In genomic region chr7:78575556-78575955, GRCm38 (mm10) we compare ENCODE assay signal across 12 mouse cellular contexts.
A peak's percentile ranks its signal among the peaks of the same experiment; 100 is the strongest.
DNase-seq lines count a peak whose midpoint lies in the region; ATAC-seq lines count a peak whose summit lies in the region.
"Had no signal": no experiment of that assay in that cellular context is flagged by ENCODE, and none has a peak within 500 bp of the region (broad histone marks: within the 10 kb centered on the region; RNA-seq: fewer than 3 reads in every experiment).

No protein-coding gene starts in this region.

- H3K9me3 ChIP-seq in forebrain, embryonic 15.5 days, result no peaks in the 10 kb centered on the region
- H3K9me3 ChIP-seq in midbrain, embryonic 13.5 days, result no peaks in the 10 kb centered on the region

- H3K27me3 ChIP-seq in forebrain, embryonic 15.5 days, result no peaks in the 10 kb centered on the region
- H3K27me3 ChIP-seq in midbrain, embryonic 13.5 days, result peaks cover 30% of the 10 kb centered on the region

- no peaks in the 10 kb centered on the region for H3K36me3 ChIP-seq in forebrain, embryonic 15.5 days
- no peaks in the 10 kb centered on the region for H3K36me3 ChIP-seq in midbrain, embryonic 13.5 days

- no peak for ATAC-seq in forebrain, embryonic 15.5 days (replicated peaks)
- ATAC-seq in midbrain, embryonic 13.5 days, result no peak
- ATAC-seq: Patski had no signal

- peak; percentile 43 for DNase-seq in cerebellum, adult 8-10 months
- no peak for DNase-seq in cerebellum, adult 11 months
- no peak for DNase-seq in lung, postnatal 4 days
- no peak for DNase-seq in layer of hippocampus, adult 8-10 months (ENCODE audit: low spot score in 2 of 2)
- no peak for DNase-seq in heart, adult 9 months (ENCODE audit: low spot score in 2 of 2)
- DNase-seq: kidney, postnatal 4 days had no signal

- H3K4me2 ChIP-seq in forebrain, embryonic 15.5 days (replicated peaks), result peak overlapping the region; percentile 68
- H3K4me2 ChIP-seq in midbrain, embryonic 13.5 days (replicated peaks), result peak overlapping the region; percentile 88
- H3K4me2 ChIP-seq: heart, embryonic 11.5 days had no signal

- WGBS in forebrain, embryonic 15.5 days, result 18% methylated on average over 3 of the region's 3 CpGs
- whole genome bisulfite sequencing in midbrain, embryonic 13.5 days, result 8% methylated on average over 3 of the region's 3 CpGs

- H3K9ac ChIP-seq in forebrain, embryonic 15.5 days (replicated peaks), result peak overlapping the region; percentile 84
- H3K9ac ChIP-seq in midbrain, embryonic 13.5 days (replicated peaks), result peak overlapping the region; percentile 81

- peak overlapping the region; percentile 15; the same call in 1 of the 2 replicates for H3K27ac ChIP-seq in brown adipose tissue, adult 24 weeks (replicated peaks; ENCODE audit: low read depth, low read length)
- no peak overlapping the region for H3K27ac ChIP-seq in forebrain, embryonic 15.5 days (replicated peaks)
- H3K27ac ChIP-seq in midbrain, embryonic 13.5 days, result no peak overlapping the region
- H3K27ac ChIP-seq: macrophage had no signal

- H3K4me3 ChIP-seq in brown adipose tissue, adult 24 weeks (ENCODE audit: insufficient read depth, low read depth, low read length), result peak overlapping the region; percentile 79
- H3K4me3 ChIP-seq in forebrain, embryonic 15.5 days, result peak overlapping the region; percentile 65
- peak overlapping the region; percentile 74 for H3K4me3 ChIP-seq in midbrain, embryonic 13.5 days (replicated peaks)

- H3K4me1 ChIP-seq in brown adipose tissue, adult 24 weeks (ENCODE audit: control insufficient read depth, insufficient read depth, insufficient read length, low read length), result peaks cover 4% of the 10 kb centered on the region
- H3K4me1 ChIP-seq in forebrain, embryonic 15.5 days, result peaks cover 53% of the 10 kb centered on the region
- peaks cover 51% of the 10 kb centered on the region for H3K4me1 ChIP-seq in midbrain, embryonic 13.5 days (replicated peaks)
